ENCODE assay signal across 31 mouse cellular contexts in the genomic region with DNA sequence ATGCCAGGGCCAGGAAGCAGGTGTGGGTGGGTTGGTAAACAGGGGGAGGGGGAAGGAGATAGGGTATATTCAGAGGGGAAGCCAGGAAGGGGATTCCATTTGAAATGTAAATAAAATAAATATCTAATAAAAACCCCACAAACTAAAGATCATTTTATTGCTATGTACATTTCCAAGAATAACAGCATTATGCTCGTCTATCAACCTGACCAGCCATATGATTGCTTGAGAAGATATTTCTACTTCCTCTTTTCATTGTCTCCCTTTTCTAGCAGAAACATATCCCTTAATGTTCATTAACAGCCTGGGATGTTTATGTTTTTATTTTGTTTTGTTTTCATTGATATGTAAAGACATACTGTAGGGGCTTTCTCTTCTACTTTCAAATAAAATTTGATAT.
"Had no signal": no experiment of that assay in that cellular context is flagged by ENCODE, and none has a peak within 500 bp of the region (broad histone marks: within the 10 kb centered on the region; RNA-seq: fewer than 3 reads in every experiment).

No protein-coding gene starts in this region.

- H3K36me3 ChIP-seq: limb, embryonic 10.5 days; limb, embryonic 12.5 days; limb, embryonic 13.5 days; limb, embryonic 15.5 days; liver, embryonic 12.5 days; liver, embryonic 13.5 days; liver, embryonic 15.5 days; lung, embryonic 15.5 days; midbrain, embryonic 10.5 days; midbrain, embryonic 12.5 days; midbrain, embryonic 15.5 days; neural tube, embryonic 12.5 days had no signal

- H3K4me1 ChIP-seq: limb, embryonic 10.5 days; limb, embryonic 12.5 days; limb, embryonic 13.5 days; limb, embryonic 15.5 days; liver, embryonic 12.5 days; liver, embryonic 13.5 days; liver, embryonic 15.5 days; lung, embryonic 15.5 days; megakaryocyte, embryonic 14.5 days; midbrain, embryonic 10.5 days; midbrain, embryonic 12.5 days; midbrain, embryonic 15.5 days; neural tube, embryonic 12.5 days had no signal

- H3K4me3 ChIP-seq: limb, embryonic 10.5 days; limb, embryonic 12.5 days; limb, embryonic 13.5 days; limb, embryonic 15.5 days; liver, embryonic 12.5 days; liver, embryonic 13.5 days; liver, embryonic 15.5 days; lung, embryonic 15.5 days; megakaryocyte, embryonic 14.5 days; midbrain, embryonic 10.5 days; midbrain, embryonic 12.5 days; midbrain, embryonic 15.5 days; myocyte; neural tube, embryonic 12.5 days had no signal

- H3K27ac ChIP-seq: limb, embryonic 10.5 days; limb, embryonic 12.5 days; limb, embryonic 13.5 days; limb, embryonic 15.5 days; liver, embryonic 12.5 days; liver, embryonic 13.5 days; liver, embryonic 14.5 days; liver, embryonic 15.5 days; lung, embryonic 15.5 days; macrophage; midbrain, embryonic 10.5 days; midbrain, embryonic 12.5 days; midbrain, embryonic 15.5 days; neural tube, embryonic 12.5 days had no signal

- H3K9me3 ChIP-seq: limb, embryonic 10.5 days; limb, embryonic 12.5 days; limb, embryonic 13.5 days; limb, embryonic 15.5 days; liver, embryonic 12.5 days; liver, embryonic 13.5 days; liver, embryonic 15.5 days; lung, embryonic 15.5 days; megakaryocyte, embryonic 14.5 days; midbrain, embryonic 10.5 days; midbrain, embryonic 12.5 days; midbrain, embryonic 15.5 days; neural tube, embryonic 12.5 days had no signal

- H3K9ac ChIP-seq: limb, embryonic 12.5 days; limb, embryonic 13.5 days; limb, embryonic 15.5 days; liver, embryonic 12.5 days; liver, embryonic 13.5 days; liver, embryonic 14.5 days; liver, embryonic 15.5 days; liver, postnatal 0 days; lung, embryonic 14.5 days; lung, embryonic 15.5 days; midbrain, embryonic 12.5 days; midbrain, embryonic 15.5 days; neural tube, embryonic 12.5 days had no signal

- H3K4me2 ChIP-seq: limb, embryonic 12.5 days; limb, embryonic 13.5 days; limb, embryonic 15.5 days; liver, embryonic 11.5 days; liver, embryonic 12.5 days; liver, embryonic 13.5 days; liver, embryonic 15.5 days; lung, embryonic 14.5 days; lung, embryonic 15.5 days; midbrain, embryonic 11.5 days; midbrain, embryonic 12.5 days; midbrain, embryonic 15.5 days; neural tube, embryonic 12.5 days had no signal

- H3K27me3 ChIP-seq: limb, embryonic 12.5 days; limb, embryonic 13.5 days; limb, embryonic 15.5 days; liver, embryonic 12.5 days; liver, embryonic 13.5 days; liver, embryonic 15.5 days; lung, embryonic 15.5 days; megakaryocyte, embryonic 14.5 days; midbrain, embryonic 12.5 days; midbrain, embryonic 15.5 days; neural tube, embryonic 12.5 days had no signal

- ATAC-seq: liver, embryonic 12.5 days; liver, postnatal 0 days; lung, postnatal 0 days; midbrain, embryonic 15.5 days; midbrain, embryonic 16.5 days had no signal

- DNase-seq: left cerebral cortex, postnatal 4 days; liver; liver, embryonic 13.5 days; liver, postnatal 0 days; lung, adult 18-20 months; lung, adult 2 months; lung, embryonic 14.5 days; lung, postnatal 10 days; lung, postnatal 14 days; lung, postnatal 36 days; lung, postnatal 4 days; midbrain, embryonic 14.5 days had no signal
